Mouse (Mus musculus) C2C12 (cell line): ENCODE measurements at regions not wholly inside any gene's neighbourhood (a gene's known extent, or its start where the extent isn't known, plus 50 kb on each side); places are given as distances from the start of the nearest gene placed in this dataset.

ENCODE experiments used
- H3K27me3 ChIP-seq: one replicate; pipeline ENCODE4 v1.6.1; 2011; ENCODE audit not compliant: control insufficient read depth, insufficient read depth, insufficient read length
- H3K36me3 ChIP-seq: one replicate; pipeline ENCODE4 v1.6.1; 2011; ENCODE audit not compliant: control insufficient read depth, insufficient read depth
- H3K4me3 ChIP-seq: one replicate; pipeline ENCODE4 v1.5.1; 2011; ENCODE audit warnings: mild to moderate bottlenecking, control low read depth; ENCODE audit not compliant: poor library complexity, insufficient read depth, severe bottlenecking
- H3K79me2 ChIP-seq: one replicate; pipeline ENCODE4 v1.6.1; 2011; ENCODE audit not compliant: control insufficient read depth, insufficient read depth
- H3K79me3 ChIP-seq: one replicate; pipeline ENCODE4 v1.6.1; 2011; ENCODE audit warnings: low read depth, control low read depth
- H3ac ChIP-seq: one replicate; pipeline ENCODE3; 2011; ENCODE audit warnings: low read depth; ENCODE audit not compliant: control insufficient read depth, insufficient read length
- CEBPB ChIP-seq: IDR thresholded peaks from one replicate; pipeline ENCODE4 v1.6.1; 2011; ENCODE audit warnings: low read depth, mild to moderate bottlenecking, control low read depth, moderate library complexity
- CTCF ChIP-seq: IDR thresholded peaks from one replicate; pipeline ENCODE4 v1.5.1; 2011; ENCODE audit not compliant: control insufficient read depth, insufficient read depth, insufficient read length
- FOSL1 ChIP-seq: IDR thresholded peaks from one replicate; pipeline ENCODE4 v1.8.0; 2011; ENCODE audit warnings: mild to moderate bottlenecking, low read length; ENCODE audit not compliant: poor library complexity, insufficient read depth, severe bottlenecking
- MAX ChIP-seq: IDR thresholded peaks from one replicate; pipeline ENCODE4 v1.6.1; 2011; ENCODE audit warnings: mild to moderate bottlenecking, control low read depth
- MYOD1 ChIP-seq: IDR thresholded peaks from one replicate; pipeline ENCODE4 v1.6.1; 2011; ENCODE audit warnings: low read depth; ENCODE audit not compliant: control insufficient read depth, insufficient read length
- MYOG ChIP-seq: IDR thresholded peaks from one replicate; pipeline ENCODE4 v1.6.1; 2011; ENCODE audit not compliant: control insufficient read depth, insufficient read length; ENCODE audit errors: extremely low read depth
- USF1 ChIP-seq: IDR thresholded peaks from one replicate; pipeline ENCODE4 v1.6.1; 2011; ENCODE audit warnings: low read depth, mild to moderate bottlenecking, control low read depth, moderate library complexity

- TF ChIP-seq MYOG (no peak), MYOD1 (no peak), CTCF (no peak), MAX (no peak), USF1 (no peak), FOSL1 (no peak), CEBPB (no peak)
Measured at GRCm38 (mm10) chr13:59952116-59952515, 129.2 kb upstream of the Tut7 start.

GRCm38 (mm10) chr13:59950281-59950680 lies 127.3 kb upstream of the Tut7 start:
- H3K79me2 ChIP-seq: no peaks in the 10 kb centered on the region
- TF ChIP-seq CEBPB (no peak), CTCF (no peak), MYOG (no peak), MAX (no peak), USF1 (no peak), FOSL1 (no peak), MYOD1 (no peak)
- no peak overlapping the region for H3K4me3 ChIP-seq
- H3K79me3 ChIP-seq: no peaks in the 10 kb centered on the region
- no peak overlapping the region for H3ac ChIP-seq
- H3K36me3 ChIP-seq: no peaks in the 10 kb centered on the region
- H3K27me3 ChIP-seq: no peaks in the 10 kb centered on the region

More at GRCm38 (mm10) chr13:59952116-59952515, 129.2 kb upstream of the Tut7 start:
- no peaks in the 10 kb centered on the region for H3K27me3 ChIP-seq
- no peak overlapping the region for H3K4me3 ChIP-seq
- no peaks in the 10 kb centered on the region for H3K79me3 ChIP-seq
- H3ac ChIP-seq: no peak overlapping the region
- no peaks in the 10 kb centered on the region for H3K36me3 ChIP-seq
- no peaks in the 10 kb centered on the region for H3K79me2 ChIP-seq

GRCm38 (mm10) chr13:59949471-59949870 lies 126.5 kb upstream of the Tut7 start:
- Histone ChIP-seq H3K27me3 (no peaks in the 10 kb centered on the region), H3ac (no peak overlapping the region), H3K36me3 (no peaks in the 10 kb centered on the region), H3K79me3 (no peaks in the 10 kb centered on the region), H3K79me2 (no peaks in the 10 kb centered on the region), H3K4me3 (no peak overlapping the region)
- TF ChIP-seq FOSL1 (no peak), MAX (no peak), MYOD1 (no peak), USF1 (no peak), MYOG (no peak), CTCF (no peak), CEBPB (no peak)

- Histone ChIP-seq H3K79me2 (no peaks in the 10 kb centered on the region), H3K4me3 (no peak overlapping the region), H3K79me3 (no peaks in the 10 kb centered on the region), H3ac (no peak overlapping the region), H3K36me3 (no peaks in the 10 kb centered on the region), H3K27me3 (no peaks in the 10 kb centered on the region)
- TF ChIP-seq MYOD1 (no peak), FOSL1 (no peak), CTCF (no peak), CEBPB (no peak), MAX (no peak), USF1 (no peak), MYOG (no peak)
Measured at GRCm38 (mm10) chr13:59948496-59949138, 125.7 kb upstream of the Tut7 start.

GRCm38 (mm10) chr13:59947461-59947860 lies 124.5 kb upstream of the Tut7 start:
- Histone ChIP-seq H3K4me3 (no peak overlapping the region), H3ac (no peak overlapping the region), H3K27me3 (no peaks in the 10 kb centered on the region), H3K79me3 (no peaks in the 10 kb centered on the region), H3K79me2 (no peaks in the 10 kb centered on the region), H3K36me3 (no peaks in the 10 kb centered on the region)
- TF ChIP-seq USF1: no peak
- TF ChIP-seq MYOG: no peak
- TF ChIP-seq CTCF: no peak
- no peak for TF ChIP-seq CEBPB
- no peak for TF ChIP-seq MAX
- TF ChIP-seq FOSL1: no peak
- no peak for TF ChIP-seq MYOD1

- H3K4me3 ChIP-seq: no peak overlapping the region
- no peaks in the 10 kb centered on the region for H3K36me3 ChIP-seq
- H3ac ChIP-seq: no peak overlapping the region
- no peaks in the 10 kb centered on the region for H3K27me3 ChIP-seq
- TF ChIP-seq CTCF: no peak
- no peak for TF ChIP-seq MYOD1
- no peak for TF ChIP-seq MYOG
- no peaks in the 10 kb centered on the region for H3K79me3 ChIP-seq
- H3K79me2 ChIP-seq: no peaks in the 10 kb centered on the region
Measured at GRCm38 (mm10) chr13:59946509-59946908, 123.6 kb upstream of the Tut7 start.
